Mouse (Mus musculus) left cerebral cortex, adult 9 months (tissue): Measurements from ENCODE around the gene Krt28.
A peak's percentile ranks its signal among the peaks of the same experiment; 100 is the strongest.

ENCODE experiments used
- DNase-seq, 2 experiments: peaks; one replicate each; pipeline ENCODE4 v3.0.0; 2022; ENCODE audit warnings: low spot score in 2 of 2

Gene Krt28

DNA sequence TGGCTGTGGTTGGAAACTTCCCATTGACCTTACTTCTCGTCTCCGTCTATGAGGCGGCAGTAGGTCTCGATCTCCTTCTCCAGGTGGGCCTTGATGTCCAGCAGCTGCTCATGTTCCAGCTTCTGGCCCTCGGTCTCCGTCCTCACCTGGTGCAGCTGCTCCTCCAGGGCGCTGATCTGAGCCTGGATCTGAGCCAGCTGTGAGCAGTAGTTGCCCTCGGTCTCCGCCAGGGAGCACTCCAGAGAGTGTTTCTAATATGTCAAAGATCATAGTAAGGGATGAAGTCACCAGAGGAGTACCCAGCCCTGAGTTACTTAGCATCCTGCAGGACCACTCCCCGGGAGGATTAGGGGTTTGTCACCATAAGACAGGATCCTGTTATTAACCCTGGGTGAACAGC is 7.9 kb downstream of the Krt28 start:
- no peak for DNase-seq

DNA sequence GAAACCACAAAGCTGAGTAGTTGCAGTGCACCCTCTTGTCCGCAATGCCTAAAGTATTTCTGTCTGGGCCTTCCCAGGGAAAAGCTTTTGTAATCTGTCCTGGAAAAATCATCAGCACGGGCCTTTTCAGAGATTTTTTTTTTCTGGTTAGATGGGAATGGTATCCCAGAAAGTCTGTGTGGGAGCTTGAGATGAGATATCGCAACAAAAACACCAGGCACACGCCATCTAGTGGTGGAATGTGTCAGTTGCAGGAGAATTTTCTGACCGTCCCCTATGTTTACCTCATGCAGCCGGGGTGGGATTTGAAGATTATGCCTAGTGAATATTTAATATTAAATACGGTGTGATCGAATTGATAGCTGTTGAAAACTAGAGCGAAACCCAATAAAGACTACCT is 10.3 kb downstream of the Krt28 start:
- peak in 1 of 2 experiments; percentile 56 for DNase-seq

DNA sequence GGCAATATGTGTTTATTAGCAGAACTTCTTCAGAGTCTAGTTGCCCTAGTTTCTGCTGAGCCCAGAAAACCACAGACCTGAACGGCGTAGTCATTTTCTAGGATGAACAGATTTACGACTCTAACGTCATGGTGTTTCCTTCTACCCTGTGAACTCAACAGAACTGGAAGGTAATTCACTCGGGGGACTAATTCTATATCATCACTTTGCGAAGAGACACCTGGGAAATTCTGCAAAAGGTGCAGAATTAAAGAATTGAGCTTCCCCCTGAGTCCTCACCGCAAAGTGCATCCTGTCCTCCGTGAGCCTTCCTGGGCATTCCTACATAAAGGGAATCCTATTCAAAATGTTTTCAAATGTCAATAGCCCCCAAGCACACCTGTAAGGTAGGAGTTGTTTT is 13.3 kb downstream of the Krt28 start:
- DNase-seq: no peak

DNA sequence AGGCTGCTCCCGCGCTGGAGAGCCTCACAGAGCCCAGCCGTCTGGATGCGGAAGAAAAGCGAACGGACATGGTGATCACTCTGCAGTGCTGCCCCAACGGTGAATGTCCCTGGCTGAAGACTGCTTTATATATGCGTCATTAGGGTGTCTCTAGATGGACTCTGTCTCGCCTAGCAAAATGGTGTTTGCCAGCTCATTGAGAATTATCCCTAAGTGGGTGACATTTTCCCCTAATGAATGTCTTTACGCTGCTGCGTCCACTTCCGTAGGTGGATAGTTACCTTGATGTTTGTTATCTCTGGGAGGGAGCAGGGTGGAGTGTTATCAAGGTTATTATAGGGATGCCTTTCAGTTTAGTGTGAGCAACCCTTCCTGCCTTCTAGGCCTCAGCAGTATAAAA is 23.7 kb downstream of the Krt28 start, which contains the start of gene Krt27:
Gene Krt27, minus strand, starts transcription at position 101 of the 400 bp plus-strand sequence.
- DNase-seq: no peak

GRCm38 (mm10) chr11:99339299-99339847 is 35.3 kb downstream of the Krt28 start:
- no peak for DNase-seq

GRCm38 (mm10) chr11:99337866-99338265 is 36.8 kb downstream of the Krt28 start, which contains the start of gene Krt26:
Gene Krt26 (minus strand): TSS chr11:99337966.
- no peak for DNase-seq

DNA sequence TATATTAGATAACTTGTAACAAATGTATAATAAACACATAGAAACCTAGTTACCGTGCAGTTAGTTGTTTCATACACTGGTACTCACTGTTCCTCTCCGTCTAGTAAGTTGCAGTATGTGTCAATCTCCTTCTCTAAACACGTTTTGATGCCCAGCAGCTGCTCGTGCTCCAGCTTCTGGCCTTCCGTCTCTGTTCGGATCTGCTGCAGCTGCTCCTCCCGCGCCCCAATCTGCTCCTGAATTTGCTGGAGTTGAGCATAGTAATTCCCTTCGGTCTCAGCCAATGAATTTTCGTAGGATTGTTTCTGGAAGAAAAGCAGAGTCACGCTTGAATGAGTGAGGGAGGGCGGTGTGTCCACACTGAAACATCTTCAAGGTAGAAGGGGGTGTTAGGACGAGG is 41.3 kb downstream of the Krt28 start:
- peak in 1 of 2 experiments; percentile 49 for DNase-seq

DNA sequence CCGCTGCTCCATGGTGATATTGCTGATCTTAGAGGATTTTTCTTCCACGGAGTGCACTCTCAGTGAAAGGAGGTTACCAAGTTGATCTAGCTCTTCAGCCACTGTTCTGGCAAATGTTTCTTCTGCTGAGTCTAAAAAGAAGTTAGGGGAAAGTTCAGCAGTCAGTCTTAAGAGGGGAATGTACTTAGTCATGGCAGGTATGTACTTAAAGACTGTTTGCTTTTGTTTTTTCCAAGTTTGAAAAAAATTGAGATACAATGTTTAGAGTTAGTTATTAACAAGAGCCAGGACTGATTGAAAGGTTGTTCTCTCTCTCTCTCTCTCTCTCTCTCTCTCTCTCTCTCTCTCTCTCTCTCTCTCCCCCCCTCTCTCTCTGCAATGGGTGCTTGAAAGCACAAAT is 45.0 kb downstream of the Krt28 start:
- no peak for DNase-seq

GRCm38 (mm10) chr11:99322851-99323250 is 51.9 kb downstream of the Krt28 start, which contains the start of gene Krt25:
Gene Krt25 (minus strand): TSS chr11:99322951.
- DNase-seq: no peak

- DNase-seq: no peak
These were observed 53.6 kb downstream of the Krt28 start for GRCm38 (mm10) chr11:99321094-99321493.

DNA sequence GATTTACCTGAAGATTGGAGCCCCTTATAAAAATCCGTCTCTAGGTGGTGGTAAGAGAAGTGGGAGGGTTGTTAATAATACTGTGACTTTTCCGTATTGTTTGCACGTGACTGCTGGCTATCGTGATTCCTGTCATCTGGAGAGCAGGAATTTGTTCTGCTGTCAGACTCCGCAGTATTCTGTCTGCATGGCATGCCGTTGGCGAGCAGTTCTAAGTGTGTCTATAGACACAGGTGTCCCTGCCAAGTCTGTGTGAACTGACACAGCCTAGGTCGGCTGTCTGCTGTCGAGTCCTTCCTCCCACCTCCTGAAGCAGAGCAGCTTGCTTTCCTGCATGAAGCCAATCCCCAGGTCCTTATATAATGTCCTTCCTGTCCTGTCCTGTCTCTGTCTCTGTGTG is 55.6 kb downstream of the Krt28 start:
- no peak for DNase-seq

DNA sequence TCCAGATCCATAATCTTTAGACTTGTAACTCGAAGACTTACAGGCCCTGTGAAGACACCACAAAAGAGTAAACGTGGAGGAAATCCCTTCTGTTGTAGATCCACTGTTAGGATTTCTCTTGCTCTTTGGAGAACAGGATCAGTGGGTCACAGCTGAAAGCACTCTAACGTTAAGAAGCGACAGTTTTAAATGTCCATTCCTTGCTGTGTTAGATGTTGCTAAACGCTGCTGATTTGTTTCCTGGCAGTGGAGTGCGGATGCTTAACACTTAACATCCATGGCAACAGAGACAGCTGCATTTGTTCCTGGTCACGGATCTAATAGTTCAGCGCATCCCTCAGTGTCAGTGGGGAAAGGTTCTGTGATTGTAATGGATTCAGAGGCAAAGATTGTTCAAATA is 58.2 kb downstream of the Krt28 start:
- DNase-seq: no peak
